Mouse (Mus musculus) retina, embryonic 14.5 days (tissue): ENCODE measurements around the gene Krtap1-4.
"Not testable (repeated sequence)": the region's sequence is repeated elsewhere in the genome, so short reads cannot be mapped to it uniquely, and the experiment has no call there.

ENCODE experiments used
- DNase-seq: peaks from one replicate; pipeline ENCODE4 v3.0.0-alpha.2; 2015; ENCODE audit warnings: low spot score

Krtap1-4 gene

GRCm38 (mm10) chr11:99583245-99583704 is at the start of gene Krtap1-4:
TSS of gene Krtap1-4 (minus strand) at chr11:99583654.
- no peak for DNase-seq

- DNase-seq, result no peak
Measured at GRCm38 (mm10) chr11:99630890-99631289, 47.4 kb upstream of the Krtap1-4 start.

- no peak for DNase-seq
Measured at GRCm38 (mm10) chr11:99628138-99628537, 44.7 kb upstream of the Krtap1-4 start, which contains the start of gene Krtap4-1. TSS of gene Krtap4-1 (minus strand) at chr11:99628238.

- DNase-seq, result no peak
Measured at GRCm38 (mm10) chr11:99620335-99620734, 36.9 kb upstream of the Krtap1-4 start, which contains the start of gene Gm11562. TSS of gene Gm11562 (minus strand) at chr11:99620435.

GRCm38 (mm10) chr11:99614796-99615363 is 31.4 kb upstream of the Krtap1-4 start, which contains the start of gene Krtap2-4:
TSS of gene Krtap2-4 (minus strand) at chr11:99614846.
- no peak for DNase-seq

- not testable (repeated sequence) for DNase-seq
Measured at GRCm38 (mm10) chr11:99610089-99610488, 26.6 kb upstream of the Krtap1-4 start, which contains the start of gene Gm11937. TSS of gene Gm11937 (minus strand) at chr11:99610189.

- no peak for DNase-seq
Measured at GRCm38 (mm10) chr11:99609126-99609525, 25.7 kb upstream of the Krtap1-4 start.

- DNase-seq, result not testable (repeated sequence)
Measured at GRCm38 (mm10) chr11:99603208-99603607, 19.8 kb upstream of the Krtap1-4 start, which contains the start of gene Gm11938. TSS of gene Gm11938 (minus strand) at chr11:99603308.

- DNase-seq, result not testable (repeated sequence)
Measured at GRCm38 (mm10) chr11:99597742-99598141, 14.3 kb upstream of the Krtap1-4 start, which contains the start of gene Krtap9-3. TSS of gene Krtap9-3 (minus strand) at chr11:99598105.

- DNase-seq, result no peak
Measured at GRCm38 (mm10) chr11:99590981-99591380, 7.5 kb upstream of the Krtap1-4 start, which contains the start of gene Krtap1-3. TSS of gene Krtap1-3 (minus strand) at chr11:99591339.

GRCm38 (mm10) chr11:99585096-99585495 is 1.6 kb upstream of the Krtap1-4 start:
- no peak for DNase-seq

GRCm38 (mm10) chr11:99581564-99581963 is 1.9 kb downstream of the Krtap1-4 start:
- DNase-seq, result no peak

- no peak for DNase-seq
Measured at GRCm38 (mm10) chr11:99581051-99581450, 2.4 kb downstream of the Krtap1-4 start.

GRCm38 (mm10) chr11:99580636-99581035 is 2.8 kb downstream of the Krtap1-4 start, which contains the start of gene Krtap1-5:
TSS of gene Krtap1-5 (minus strand) at chr11:99581016.
- DNase-seq, result no peak

GRCm38 (mm10) chr11:99574106-99574505 is 9.3 kb downstream of the Krtap1-4 start:
- peak; percentile 89 for DNase-seq

- no peak for DNase-seq
Measured at GRCm38 (mm10) chr11:99573164-99573563, 10.3 kb downstream of the Krtap1-4 start.

- no peak for DNase-seq
Measured at GRCm38 (mm10) chr11:99566530-99566929, 16.9 kb downstream of the Krtap1-4 start, which contains the start of gene Krtap3-1. TSS of gene Krtap3-1 (minus strand) at chr11:99566630.

- DNase-seq, result no peak
Measured at GRCm38 (mm10) chr11:99562580-99562979, 20.9 kb downstream of the Krtap1-4 start.

- DNase-seq, result no peak
Measured at GRCm38 (mm10) chr11:99559366-99559765, 24.1 kb downstream of the Krtap1-4 start, which contains the start of gene Gm11939. TSS of gene Gm11939 (minus strand) at chr11:99559466.

- DNase-seq, result no peak
Measured at GRCm38 (mm10) chr11:99557976-99558745, 25.3 kb downstream of the Krtap1-4 start.

- no peak for DNase-seq
Measured at GRCm38 (mm10) chr11:99556753-99557152, 26.7 kb downstream of the Krtap1-4 start, which contains the start of gene Krtap3-2. TSS of gene Krtap3-2 (minus strand) at chr11:99556853.

- DNase-seq, result no peak
Measured at GRCm38 (mm10) chr11:99556195-99556594, 27.3 kb downstream of the Krtap1-4 start.
